Mouse (Mus musculus) layer of hippocampus, postnatal 25 days (tissue): ENCODE measurements around the gene Zfpl1. TPM values are rescaled to one million over a fixed set of nuclear protein-coding genes. Genes with fewer than 3 reads are reported as not detected.
"Not testable (repeated sequence)": the region's sequence is repeated elsewhere in the genome, so short reads cannot be mapped to it uniquely, and the experiment has no call there.

Source experiments
- DNase-seq, 2 experiments: peaks; one replicate each; pipeline ENCODE4 v3.0.0; 2022; ENCODE audit warnings: mixed read lengths in 2 of 2, low spot score in 1 of 2; ENCODE audit errors: extremely low spot score in 1 of 2
- total RNA-seq, 2 experiments: library from RNA; stranded (reverse); gene quantifications; 2 replicates each; pipeline ENCODE4 v1.2.3; 2021

Gene Zfpl1
- total RNA-seq, 2 experiments from 2014 or later, result 37.1 to 44.2 TPM

- no peak for DNase-seq
Observed at GRCm38 (mm10) chr19:6061641-6062302, 23.0 kb downstream of the Zfpl1 start.

- DNase-seq, result peak; percentile 81 to 87
Observed at GRCm38 (mm10) chr19:6061021-6061533, 23.7 kb downstream of the Zfpl1 start, which contains the start of gene Znhit2. Gene Znhit2, plus strand, starts transcription at chr19:6061192.

GRCm38 (mm10) chr19:6058966-6059365 is 25.8 kb downstream of the Zfpl1 start:
- no peak for DNase-seq

- no peak for DNase-seq
Observed at GRCm38 (mm10) chr19:6058513-6058912, 26.2 kb downstream of the Zfpl1 start.

GRCm38 (mm10) chr19:6057313-6058096 is 27.3 kb downstream of the Zfpl1 start, which contains the start of the genes Mrpl49 and Fau:
Gene Mrpl49, minus strand, starts transcription at chr19:6057785.
Gene Fau, plus strand, starts transcription at chr19:6057844.
- DNase-seq, result peak; percentile 98

GRCm38 (mm10) chr19:6056696-6057095 is 28.1 kb downstream of the Zfpl1 start:
- DNase-seq, result no peak

- no peak for DNase-seq
Observed at GRCm38 (mm10) chr19:6054296-6054695, 30.5 kb downstream of the Zfpl1 start.

GRCm38 (mm10) chr19:6052516-6052915 is 32.2 kb downstream of the Zfpl1 start:
- no peak for DNase-seq

GRCm38 (mm10) chr19:6048681-6049410 is 35.9 kb downstream of the Zfpl1 start:
- DNase-seq, result no peak

GRCm38 (mm10) chr19:6047899-6048166 is 36.9 kb downstream of the Zfpl1 start:
- no peak for DNase-seq

GRCm38 (mm10) chr19:6047154-6047898 is 37.4 kb downstream of the Zfpl1 start:
- DNase-seq, result no peak

GRCm38 (mm10) chr19:6046294-6047153 is 38.2 kb downstream of the Zfpl1 start, which contains the start of gene Syvn1:
Gene Syvn1, plus strand, starts transcription at chr19:6046576.
- DNase-seq, result peak; percentile 79 to 85

- DNase-seq, result peak in 1 of 2 experiments; percentile 48
Observed at GRCm38 (mm10) chr19:6045366-6046293, 39.1 kb downstream of the Zfpl1 start.

- not testable (repeated sequence) for DNase-seq
Observed at GRCm38 (mm10) chr19:6044102-6044501, 40.7 kb downstream of the Zfpl1 start.

GRCm38 (mm10) chr19:6042293-6042692 is 42.5 kb downstream of the Zfpl1 start:
- no peak for DNase-seq

- DNase-seq, result no peak
Observed at GRCm38 (mm10) chr19:6040002-6040401, 44.8 kb downstream of the Zfpl1 start.

GRCm38 (mm10) chr19:6038326-6038725 is 46.4 kb downstream of the Zfpl1 start:
- no peak for DNase-seq

- DNase-seq, result no peak
Observed at GRCm38 (mm10) chr19:6037695-6038094, 47.1 kb downstream of the Zfpl1 start.
